Comparison of ENCODE assay signal across 21 mouse cellular contexts in genomic region chr2:33295115-33295514, GRCm38 (mm10).
A peak's percentile ranks its signal among the peaks of the same experiment; 100 is the strongest.
DNase-seq lines count a peak whose midpoint lies in the region; ATAC-seq and TF ChIP-seq lines count a peak whose summit lies in the region.
"Had no signal": no experiment of that assay in that cellular context is flagged by ENCODE, and none has a peak within 500 bp of the region (broad histone marks: within the 10 kb centered on the region; RNA-seq: fewer than 3 reads in every experiment).

No protein-coding gene starts in this region.

- peak; percentile 38 for ATAC-seq in common myeloid progenitor, adult 5-6 weeks (replicated peaks; ENCODE audit: low read depth, poor library complexity, severe bottlenecking)
- peak; percentile 87 for ATAC-seq in megakaryocyte, adult 5-6 weeks (ENCODE audit: poor library complexity, severe bottlenecking)
- ATAC-seq: CD4-positive, CD25-positive, alpha-beta regulatory T cell, adult 4 months; forebrain, embryonic 13.5 days; forebrain, embryonic 16.5 days had no signal

- peak; percentile 35 for DNase-seq in monocyte, adult 2 months (ENCODE audit: low read depth in 1 of 2, low spot score in 2 of 2)
- DNase-seq in gastrocnemius, adult 2 months: no peak
- DNase-seq in layer of hippocampus, postnatal 10 days (ENCODE audit: low spot score in 2 of 2): no peak
- no peak for DNase-seq in cerebellum, adult 9-10 months
- DNase-seq: adrenal gland, postnatal 10 days; adrenal gland, postnatal 36 days; cerebellum, adult 11 months; cerebellum, adult 2 months; cerebellum, postnatal 10 days; cerebellum, postnatal 36 days; gastrocnemius, postnatal 25 days; heart, adult 2 months had no signal

- H3K27ac ChIP-seq in gastrocnemius, adult 2 months: no peak overlapping the region
- H3K27ac ChIP-seq: forebrain, embryonic 10.5 days; forebrain, embryonic 13.5 days; heart, adult 2 months; heart, embryonic 10.5 days; hindbrain, embryonic 12.5 days; hindbrain, embryonic 15.5 days had no signal

- intact Hi-C loops in gastrocnemius, adult 2 months (cut with DNase I): no loop called here

- no peak for TF ChIP-seq CTCF in gastrocnemius, adult 2 months (IDR thresholded peaks at IDR 0.05)

- no peak overlapping the region for H3K4me3 ChIP-seq in gastrocnemius, adult 2 months
- H3K4me3 ChIP-seq: forebrain, embryonic 10.5 days; forebrain, embryonic 13.5 days; heart, adult 2 months; heart, embryonic 10.5 days; hindbrain, embryonic 12.5 days; hindbrain, embryonic 15.5 days had no signal

Comparison
In these comparisons a context has a peak if more than half of its experiments do, and no peak if none do; other contexts are left out.
1. DNase-seq: peak in monocyte, adult 2 months (2 of 2); none in gastrocnemius, adult 2 months (single experiment), layer of hippocampus, postnatal 10 days (0 of 2) and cerebellum, adult 9-10 months (single experiment).